Mouse (Mus musculus) testis, adult 2 months (tissue): ENCODE results near the gene 2210016L21Rik. TPM values are rescaled to one million over a fixed set of nuclear protein-coding genes. Genes with fewer than 3 reads are reported as not detected.

Experiments
- H3K27ac ChIP-seq: fragments of 200-500 bp; 2 replicates; pipeline ENCODE4 v1.5.1; 2012; ENCODE audit warnings: low read depth, low read length; ENCODE audit not compliant: control insufficient read depth, insufficient read depth
- H3K27me3 ChIP-seq: fragments of 200-500 bp; 2 replicates; pipeline ENCODE4 v1.6.1; 2012; ENCODE audit warnings: mild to moderate bottlenecking, low read length, moderate library complexity; ENCODE audit not compliant: control insufficient read depth, insufficient read depth
- H3K36me3 ChIP-seq: fragments of 200-500 bp; 2 replicates; pipeline ENCODE4 v1.6.1; 2012; ENCODE audit warnings: mild to moderate bottlenecking, low read length; ENCODE audit not compliant: control insufficient read depth, insufficient read depth
- H3K4me1 ChIP-seq: fragments of 200-500 bp; 2 replicates; pipeline ENCODE4 v1.6.1; 2012; ENCODE audit warnings: low read length; ENCODE audit not compliant: control insufficient read depth, insufficient read depth
- H3K4me3 ChIP-seq: fragments of 200-500 bp; 2 replicates; pipeline ENCODE4 v1.5.1; 2012; ENCODE audit warnings: low read depth, mild to moderate bottlenecking, low read length, moderate library complexity, mixed read lengths; ENCODE audit not compliant: control insufficient read depth
- CTCF ChIP-seq: fragments of 200-500 bp; IDR thresholded peaks from 2 replicates; pipeline ENCODE4 v1.5.1; 2012; ENCODE audit warnings: low read depth, mild to moderate bottlenecking, inconsistent platforms, low read length, moderate library complexity; ENCODE audit not compliant: control insufficient read depth, insufficient read depth, insufficient replicate concordance
- POLR2A ChIP-seq: fragments of 200-500 bp; IDR thresholded peaks from 2 replicates; pipeline ENCODE4 v1.6.1; 2012; ENCODE audit warnings: low read depth, mild to moderate bottlenecking, inconsistent platforms, low read length, moderate library complexity; ENCODE audit not compliant: control insufficient read depth
- polyA plus RNA-seq: library from polyadenylated mRNA; depleted of rRNA; stranded (reverse); fragments of >200 nt; gene quantifications from 2 replicates; pipeline ENCODE4 v1.2.3, GENCODE M21; 2012; rRNA removed

2210016L21Rik gene
- polyA plus RNA-seq = 3.9 and 4.5 TPM in 2 replicates

- H3K36me3 ChIP-seq = peaks cover 1% of the 10 kb centered on the region; the same call in 1 of the 2 replicates
- no peak for TF ChIP-seq CTCF
- TF ChIP-seq POLR2A = peak; percentile 86
- H3K4me1 ChIP-seq = peaks cover 4% of the 10 kb centered on the region; the same call in 1 of the 2 replicates
- H3K27ac ChIP-seq = peak within 1 kb of the TSS; percentile 32; the same call in 1 of the 2 replicates
- peak within 1 kb of the TSS; percentile 90 for H3K4me3 ChIP-seq
- no peaks in the 10 kb centered on the region for H3K27me3 ChIP-seq
Observed at GRCm38 (mm10) chr5:114942074-114942765, at the start of gene 2210016L21Rik. Gene 2210016L21Rik, plus strand, starts transcription at chr5:114942158.

- no peak for TF ChIP-seq POLR2A
- TF ChIP-seq CTCF = no peak
- H3K4me3 ChIP-seq = no peak overlapping the region
Observed at GRCm38 (mm10) chr5:114895542-114895941, 46.4 kb upstream of the 2210016L21Rik start.

DNA sequence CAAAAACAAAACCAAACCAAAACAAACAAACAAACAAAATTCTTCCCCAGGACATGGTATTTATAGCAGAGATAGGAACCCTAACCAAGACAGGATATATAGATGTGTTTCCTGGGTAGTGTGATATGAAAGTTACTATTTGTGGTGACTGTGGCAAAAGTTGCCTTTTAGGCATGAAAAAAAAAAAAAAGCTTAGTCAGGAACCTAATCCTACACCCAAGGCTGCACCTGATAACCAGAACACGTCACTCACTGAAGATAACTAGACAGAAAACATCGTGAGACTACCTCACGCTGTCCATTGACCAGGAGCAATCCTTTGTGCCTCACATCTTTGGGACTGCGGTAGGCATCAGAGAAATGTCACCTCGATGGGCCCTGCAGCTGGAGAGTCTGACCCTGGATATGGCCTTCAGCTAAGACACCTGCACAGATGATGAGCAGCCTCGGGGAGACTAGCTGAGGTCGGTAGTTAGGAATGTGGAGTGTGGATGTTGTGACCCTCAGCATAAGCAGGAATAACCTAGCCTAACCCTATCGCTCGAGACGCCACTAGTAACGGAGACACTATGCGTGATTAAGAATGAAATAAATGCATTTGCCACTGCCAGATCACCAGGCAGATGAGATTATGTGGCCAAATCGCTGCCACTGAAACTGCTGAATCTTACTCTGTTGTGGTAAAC lies 45.1 kb upstream of the 2210016L21Rik start, which contains the start of gene Oasl2:
Oasl2 (plus strand) TSS at position 249 of the 686 bp plus-strand sequence.
- H3K4me1 ChIP-seq = peaks cover 4% of the 10 kb centered on the region; the same call in 1 of the 2 replicates
- H3K36me3 ChIP-seq = no peaks in the 10 kb centered on the region
- peak within 1 kb of the TSS; percentile 65 for H3K27ac ChIP-seq
- TF ChIP-seq POLR2A = no peak
- TF ChIP-seq CTCF = no peak
- H3K27me3 ChIP-seq = no peaks in the 10 kb centered on the region
- peak within 1 kb of the TSS; percentile 30 for H3K4me3 ChIP-seq

More at GRCm38 (mm10) chr5:114895542-114895941, 46.4 kb upstream of the 2210016L21Rik start:
- no peak overlapping the region for H3K27ac ChIP-seq
- H3K27me3 ChIP-seq = no peaks in the 10 kb centered on the region
- H3K4me1 ChIP-seq = peaks cover 4% of the 10 kb centered on the region; the same call in 1 of the 2 replicates
- no peaks in the 10 kb centered on the region for H3K36me3 ChIP-seq

DNA sequence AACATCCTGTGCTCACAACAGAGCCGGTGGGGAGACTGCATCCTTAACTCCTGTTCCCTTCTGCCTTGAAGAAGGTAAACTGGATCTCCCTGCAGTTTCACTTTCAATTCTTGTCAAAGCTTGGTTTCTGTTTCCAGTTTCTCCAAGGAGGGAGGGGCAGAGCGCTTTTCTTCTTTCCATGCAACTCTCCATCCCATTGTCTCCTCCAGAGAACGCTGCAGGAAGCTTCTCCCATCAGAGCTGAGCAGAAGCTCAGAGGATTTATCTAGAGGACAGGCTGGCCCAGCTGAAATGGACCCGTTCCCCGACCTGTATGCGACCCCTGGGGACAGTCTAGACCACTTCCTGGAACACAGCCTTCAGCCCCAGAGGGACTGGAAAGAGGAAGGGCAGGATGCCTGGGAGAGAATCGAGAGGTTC lies 44.6 kb upstream of the 2210016L21Rik start:
- peaks cover 4% of the 10 kb centered on the region; the same call in 1 of the 2 replicates for H3K4me1 ChIP-seq
- H3K27me3 ChIP-seq = no peaks in the 10 kb centered on the region
- H3K27ac ChIP-seq = peak overlapping the region; percentile 65
- TF ChIP-seq CTCF (no peak), POLR2A (no peak)
- H3K36me3 ChIP-seq = no peaks in the 10 kb centered on the region
- H3K4me3 ChIP-seq = peak overlapping the region; percentile 30

- Histone ChIP-seq H3K27ac (no peak overlapping the region), H3K4me1 (peaks cover 4% of the 10 kb centered on the region; the same call in 1 of the 2 replicates), H3K4me3 (no peak overlapping the region), H3K36me3 (no peaks in the 10 kb centered on the region), H3K27me3 (no peaks in the 10 kb centered on the region)
- TF ChIP-seq POLR2A = no peak
- TF ChIP-seq CTCF = no peak
Observed at GRCm38 (mm10) chr5:114898857-114899256, 43.1 kb upstream of the 2210016L21Rik start.

GRCm38 (mm10) chr5:114902413-114902812 lies 39.5 kb upstream of the 2210016L21Rik start:
- Histone ChIP-seq H3K4me1 (peaks cover 2% of the 10 kb centered on the region; the same call in 1 of the 2 replicates), H3K4me3 (no peak overlapping the region), H3K27ac (no peak overlapping the region), H3K36me3 (no peaks in the 10 kb centered on the region), H3K27me3 (no peaks in the 10 kb centered on the region)
- TF ChIP-seq POLR2A = no peak
- peak; percentile 54; the same call in 1 of the 2 replicates for TF ChIP-seq CTCF

- no peak overlapping the region; the same call in 1 of the 2 replicates for H3K4me3 ChIP-seq
- TF ChIP-seq CTCF = no peak
- H3K27me3 ChIP-seq = no peaks in the 10 kb centered on the region
- peaks cover 4% of the 10 kb centered on the region for H3K4me1 ChIP-seq
- H3K27ac ChIP-seq = no peak overlapping the region
- no peaks in the 10 kb centered on the region for H3K36me3 ChIP-seq
Observed at GRCm38 (mm10) chr5:114908598-114909305, 33.2 kb upstream of the 2210016L21Rik start.
